Mouse (Mus musculus): ENCODE data around the gene Jund. TPM values are rescaled to one million over a fixed set of nuclear protein-coding genes. Genes with fewer than 3 reads are reported as not detected.

Gene Jund
- polyA plus RNA-seq (2014; fragmentation: Nextera tagmentation; extraction: Ambion mirVana) = 119 and 138 TPM in 2 replicates

DNA sequence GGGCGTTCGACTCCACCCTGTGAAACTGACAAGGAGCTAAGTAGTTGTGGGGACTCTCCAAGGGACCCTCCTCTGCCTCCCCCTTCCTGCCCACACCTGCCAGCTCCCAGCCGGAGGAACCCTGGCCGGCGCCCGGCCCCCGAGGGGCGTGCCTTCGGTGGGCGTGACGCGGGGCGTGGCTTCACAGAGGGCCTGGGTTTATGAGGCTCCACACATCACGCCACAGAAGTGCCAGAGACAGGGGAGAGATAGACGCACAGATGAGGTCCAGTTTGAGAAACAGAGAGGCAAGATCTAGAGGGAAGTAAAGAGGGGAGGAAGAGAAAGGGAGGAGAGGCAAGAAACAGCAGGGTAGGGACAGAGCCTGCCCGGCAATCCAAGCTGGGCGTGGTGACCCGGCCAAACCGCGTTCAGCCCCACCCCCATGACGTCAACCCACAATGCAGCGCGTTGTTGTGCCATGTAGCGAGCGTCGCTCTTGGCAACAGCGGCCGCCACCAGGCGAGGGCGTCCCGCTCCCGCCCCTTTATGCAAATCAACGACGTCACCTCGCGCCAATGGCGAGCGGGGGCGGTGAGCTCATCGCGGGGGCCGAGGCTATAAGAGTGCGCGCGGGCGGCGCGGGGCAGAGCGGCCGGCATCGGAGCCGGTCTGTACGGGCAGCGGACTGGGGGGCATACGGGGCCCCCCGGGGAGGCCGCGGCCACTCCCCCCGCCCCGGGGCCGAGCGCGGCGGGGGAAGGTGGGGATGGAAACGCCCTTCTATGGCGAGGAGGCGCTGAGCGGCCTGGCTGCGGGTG lies at the start of gene Jund:
Gene Jund, plus strand, starts transcription at position 640 of the 800 bp plus-strand sequence.
- peaks cover 36% of the 10 kb centered on the region for H3K4me1 ChIP-seq (ENCODE audit: control insufficient read depth, insufficient read depth, low read length)
- under 1% methylated on average over 66 of the region's 69 CpGs for WGBS

DNA sequence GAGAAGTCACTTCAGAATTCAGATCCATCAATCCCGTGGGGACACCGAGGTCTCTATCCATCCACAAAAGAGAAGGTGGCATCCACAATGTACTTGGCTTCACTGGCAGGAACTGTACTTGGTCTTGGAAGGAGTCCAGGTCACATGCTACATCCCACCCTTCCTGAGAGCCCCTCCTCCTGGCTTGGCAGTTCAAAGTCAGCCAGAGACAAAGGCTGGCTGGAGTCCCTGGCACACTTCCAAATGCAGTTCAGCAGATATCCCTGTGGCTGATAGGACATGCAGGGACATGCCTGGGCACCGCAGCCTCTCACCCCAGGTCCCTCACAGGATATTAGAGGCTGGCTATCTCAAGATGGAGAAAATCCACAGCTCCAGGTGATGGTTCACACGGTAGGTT lies 49.4 kb upstream of the Jund start:
- DNase-seq (ENCODE audit: low spot score, missing footprints) (no peak), ATAC-seq (ENCODE audit: low FRiP score) (peak; percentile 27)
- H3K4me2 ChIP-seq = no peak overlapping the region
- 84% methylated on average over 4 of the region's 4 CpGs for WGBS
- peaks cover 12% of the 10 kb centered on the region for H3K4me1 ChIP-seq (ENCODE audit: control insufficient read depth, insufficient read depth, low read length)
- H3K9ac ChIP-seq (ENCODE audit: low read length) = no peak overlapping the region
- no peaks in the 10 kb centered on the region for H3K9me3 ChIP-seq (ENCODE audit: control insufficient read depth, low read length)
- no peak overlapping the region; the same call in 1 of the 2 replicates for H3K27ac ChIP-seq (ENCODE audit: low read depth, low read length)
- no peaks in the 10 kb centered on the region for H3K27me3 ChIP-seq (ENCODE audit: control insufficient read depth, insufficient read depth, low read length)
- no peak overlapping the region for H3K4me3 ChIP-seq (ENCODE audit: low read depth, low read length)
- H3K36me3 ChIP-seq (ENCODE audit: control insufficient read depth, insufficient read depth, low read length) = peaks cover 12% of the 10 kb centered on the region

More for the DNA sequence above, at the start of gene Jund:
- H3K9ac ChIP-seq (ENCODE audit: low read length) = peak within 1 kb of the TSS; percentile 99
- H3K27ac ChIP-seq (ENCODE audit: low read depth, low read length) = peak within 1 kb of the TSS; percentile 96
- H3K9me3 ChIP-seq (ENCODE audit: control insufficient read depth, low read length) = no peaks in the 10 kb centered on the region
- H3K36me3 ChIP-seq (ENCODE audit: control insufficient read depth, insufficient read depth, low read length) = no peaks in the 10 kb centered on the region
- peak within 1 kb of the TSS; percentile 65 for H3K4me2 ChIP-seq
- H3K4me3 ChIP-seq (ENCODE audit: low read depth, low read length) = peak within 1 kb of the TSS; percentile 96
- ATAC-seq (ENCODE audit: low FRiP score) (peak; percentile 88), DNase-seq (ENCODE audit: low spot score, missing footprints) (peak; percentile 100)
- no peaks in the 10 kb centered on the region for H3K27me3 ChIP-seq (ENCODE audit: control insufficient read depth, insufficient read depth, low read length)

DNA sequence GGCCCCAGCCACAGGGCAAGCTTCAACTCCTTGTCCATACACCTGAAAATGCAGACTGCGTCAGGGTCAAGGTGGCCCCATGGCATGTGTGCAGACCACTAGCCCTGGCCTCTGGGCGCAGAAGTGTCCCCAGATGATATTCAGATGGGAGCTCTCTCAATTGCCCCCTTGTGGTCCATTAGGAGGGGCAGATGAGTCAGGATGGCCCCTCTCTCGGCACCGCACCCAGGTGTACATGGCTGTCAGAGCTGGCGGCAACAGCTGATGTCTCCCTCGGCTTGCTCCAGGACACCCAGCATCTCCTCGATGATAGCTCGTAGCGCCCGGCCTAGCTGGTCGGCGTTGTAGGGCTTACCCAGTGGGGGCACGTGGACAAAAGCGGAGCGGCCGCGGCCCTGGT lies 48.4 kb upstream of the Jund start:
- H3K27ac ChIP-seq (ENCODE audit: low read depth, low read length) = no peak overlapping the region
- ATAC-seq (ENCODE audit: low FRiP score) = no peak
- WGBS = 94% methylated on average over 17 of the region's 17 CpGs
- H3K4me2 ChIP-seq = no peak overlapping the region
- H3K36me3 ChIP-seq (ENCODE audit: control insufficient read depth, insufficient read depth, low read length) = peaks cover 12% of the 10 kb centered on the region
- H3K4me3 ChIP-seq (ENCODE audit: low read depth, low read length) = no peak overlapping the region
- H3K27me3 ChIP-seq (ENCODE audit: control insufficient read depth, insufficient read depth, low read length) = no peaks in the 10 kb centered on the region
- no peak overlapping the region for H3K9ac ChIP-seq (ENCODE audit: low read length)
- no peaks in the 10 kb centered on the region for H3K9me3 ChIP-seq (ENCODE audit: control insufficient read depth, low read length)
- DNase-seq (ENCODE audit: low spot score, missing footprints) = no peak
- peaks cover 21% of the 10 kb centered on the region for H3K4me1 ChIP-seq (ENCODE audit: control insufficient read depth, insufficient read depth, low read length)

DNA sequence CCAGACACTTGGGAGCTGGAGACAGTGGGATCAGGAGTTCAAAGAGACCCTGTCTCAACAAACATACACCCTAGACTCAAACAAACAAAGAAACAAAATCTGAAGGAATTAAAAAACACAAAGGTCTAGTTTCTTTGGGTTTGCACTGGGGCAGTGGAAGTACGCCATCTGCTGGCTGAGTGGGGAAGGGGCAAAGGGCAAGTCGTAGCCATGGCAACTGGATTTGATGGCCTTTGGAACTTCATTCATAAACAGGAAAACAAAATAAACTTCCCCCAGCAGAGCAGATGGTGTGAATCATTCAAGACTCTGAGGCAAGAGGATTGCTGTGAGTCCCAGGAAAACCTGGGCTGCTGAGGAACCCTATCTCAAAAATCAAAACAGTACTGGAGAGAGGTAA lies 45.5 kb upstream of the Jund start:
- DNase-seq (ENCODE audit: low spot score, missing footprints) (peak; percentile 95), ATAC-seq (ENCODE audit: low FRiP score) (no peak)
- Histone ChIP-seq H3K27ac (ENCODE audit: low read depth, low read length) (0 out of 2 replicates have a peak overlapping the region, but pooled peaks have one; percentile 10), H3K9me3 (ENCODE audit: control insufficient read depth, low read length) (no peaks in the 10 kb centered on the region), H3K27me3 (ENCODE audit: control insufficient read depth, insufficient read depth, low read length) (no peaks in the 10 kb centered on the region), H3K4me1 (ENCODE audit: control insufficient read depth, insufficient read depth, low read length) (peaks cover 35% of the 10 kb centered on the region), H3K36me3 (ENCODE audit: control insufficient read depth, insufficient read depth, low read length) (peaks cover 12% of the 10 kb centered on the region), H3K4me3 (ENCODE audit: low read depth, low read length) (no peak overlapping the region), H3K4me2 (no peak overlapping the region), H3K9ac (ENCODE audit: low read length) (no peak overlapping the region)
- WGBS = 58% methylated on average over 2 of the region's 2 CpGs

DNA sequence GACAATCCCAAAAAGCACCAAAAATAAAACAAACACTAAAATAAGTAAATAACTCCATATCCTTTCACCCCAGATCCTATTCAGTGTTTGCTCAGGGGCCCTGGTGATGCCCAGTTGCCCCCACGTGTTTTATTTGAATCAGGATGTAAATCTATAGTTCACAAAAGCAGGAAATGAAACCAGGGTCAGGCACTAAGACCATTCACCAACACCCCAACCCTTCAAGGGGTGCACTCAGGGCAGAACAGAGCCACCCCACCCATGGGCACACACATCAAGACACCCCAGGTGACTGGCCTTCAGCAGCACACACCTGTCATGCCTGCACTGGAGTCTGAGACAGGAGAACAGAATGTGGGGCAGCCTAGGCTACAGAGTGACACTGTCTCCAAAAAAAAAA lies 44.6 kb upstream of the Jund start:
- H3K36me3 ChIP-seq (ENCODE audit: control insufficient read depth, insufficient read depth, low read length) = peaks cover 12% of the 10 kb centered on the region
- H3K4me2 ChIP-seq = no peak overlapping the region
- H3K27ac ChIP-seq (ENCODE audit: low read depth, low read length) = no peak overlapping the region
- H3K9me3 ChIP-seq (ENCODE audit: control insufficient read depth, low read length) = no peaks in the 10 kb centered on the region
- peaks cover 44% of the 10 kb centered on the region for H3K4me1 ChIP-seq (ENCODE audit: control insufficient read depth, insufficient read depth, low read length)
- no peak overlapping the region for H3K4me3 ChIP-seq (ENCODE audit: low read depth, low read length)
- H3K27me3 ChIP-seq (ENCODE audit: control insufficient read depth, insufficient read depth, low read length) = no peaks in the 10 kb centered on the region
- DNase-seq (ENCODE audit: low spot score, missing footprints) (no peak), ATAC-seq (ENCODE audit: low FRiP score) (no peak)
- no peak overlapping the region for H3K9ac ChIP-seq (ENCODE audit: low read length)
- WGBS = 85% methylated on average over 1 of the region's 1 CpGs

DNA sequence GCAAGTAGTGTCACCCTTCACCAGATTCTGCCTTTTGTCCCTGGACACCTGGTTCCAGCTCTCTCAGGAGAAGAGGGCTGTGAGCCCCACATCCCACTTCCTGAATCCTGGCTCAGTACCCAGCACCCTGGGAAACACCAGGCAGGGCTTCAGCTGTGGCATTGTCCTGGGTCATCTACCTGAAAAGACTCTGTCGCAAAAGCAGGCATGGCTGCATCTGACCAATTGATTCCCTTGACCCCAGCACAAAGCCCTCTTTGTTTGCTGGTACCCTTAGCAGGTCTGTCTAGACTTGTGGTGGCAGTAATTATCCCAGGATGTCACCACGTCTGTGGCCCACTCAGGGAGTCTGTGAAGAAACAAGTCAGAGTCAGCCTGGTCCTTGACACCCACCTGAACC lies 43.3 kb upstream of the Jund start:
- no peak for DNase-seq (ENCODE audit: low spot score, missing footprints)
- Histone ChIP-seq H3K4me2 (peak overlapping the region; percentile 17; the same call in 1 of the 2 replicates), H3K9ac (ENCODE audit: low read length) (peak overlapping the region; percentile 41), H3K4me1 (ENCODE audit: control insufficient read depth, insufficient read depth, low read length) (peaks cover 47% of the 10 kb centered on the region), H3K36me3 (ENCODE audit: control insufficient read depth, insufficient read depth, low read length) (peaks cover 3% of the 10 kb centered on the region; the same call in 1 of the 2 replicates), H3K4me3 (ENCODE audit: low read depth, low read length) (no peak overlapping the region), H3K27me3 (ENCODE audit: control insufficient read depth, insufficient read depth, low read length) (no peaks in the 10 kb centered on the region), H3K9me3 (ENCODE audit: control insufficient read depth, low read length) (no peaks in the 10 kb centered on the region), H3K27ac (ENCODE audit: low read depth, low read length) (peak overlapping the region; percentile 96)
- no peak for ATAC-seq (ENCODE audit: low FRiP score)
- 12% methylated on average over 2 of the region's 2 CpGs for WGBS

DNA sequence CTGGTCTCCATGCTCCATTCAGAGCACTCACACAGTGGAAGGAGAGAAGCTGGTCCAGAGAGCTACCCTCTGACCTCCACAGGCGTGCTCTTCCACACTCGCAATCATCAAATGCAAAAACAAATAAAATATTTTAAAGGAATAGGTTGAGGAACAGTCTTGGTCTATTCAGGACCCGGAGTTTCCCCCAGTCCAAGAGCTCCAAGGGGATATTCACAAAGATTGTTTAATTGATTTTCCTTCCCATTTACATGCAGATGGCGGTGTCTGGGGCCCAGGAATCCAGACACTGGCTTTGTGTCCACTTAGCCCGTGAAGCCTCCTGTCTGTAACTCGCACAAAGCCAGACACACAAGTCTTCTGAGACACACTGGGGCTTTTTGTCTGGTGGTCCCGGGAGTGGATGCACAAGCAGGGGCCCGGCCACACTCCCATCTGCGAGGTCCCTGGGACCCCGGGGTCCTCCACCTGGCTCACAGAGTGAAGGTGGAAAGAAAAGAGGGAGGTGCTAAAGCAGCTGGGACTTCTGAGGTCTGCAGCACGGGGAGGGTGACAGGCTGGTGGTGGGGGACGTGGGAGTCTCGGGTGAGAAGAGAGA lies 42.5 kb upstream of the Jund start:
- Histone ChIP-seq H3K4me1 (ENCODE audit: control insufficient read depth, insufficient read depth, low read length) (peaks cover 48% of the 10 kb centered on the region), H3K4me2 (0 out of 2 replicates have a peak overlapping the region, but pooled peaks have one; percentile 17), H3K27ac (ENCODE audit: low read depth, low read length) (peak overlapping the region; percentile 96), H3K36me3 (ENCODE audit: control insufficient read depth, insufficient read depth, low read length) (0 out of 2 replicates have a peak, but pooled peaks cover 2% of the 10 kb centered on the region), H3K27me3 (ENCODE audit: control insufficient read depth, insufficient read depth, low read length) (no peaks in the 10 kb centered on the region), H3K9me3 (ENCODE audit: control insufficient read depth, low read length) (no peaks in the 10 kb centered on the region), H3K9ac (ENCODE audit: low read length) (peak overlapping the region; percentile 41), H3K4me3 (ENCODE audit: low read depth, low read length) (no peak overlapping the region)
- DNase-seq (ENCODE audit: low spot score, missing footprints) = peak; percentile 93
- WGBS = 29% methylated on average over 13 of the region's 13 CpGs
- ATAC-seq (ENCODE audit: low FRiP score) = peak; percentile 60

DNA sequence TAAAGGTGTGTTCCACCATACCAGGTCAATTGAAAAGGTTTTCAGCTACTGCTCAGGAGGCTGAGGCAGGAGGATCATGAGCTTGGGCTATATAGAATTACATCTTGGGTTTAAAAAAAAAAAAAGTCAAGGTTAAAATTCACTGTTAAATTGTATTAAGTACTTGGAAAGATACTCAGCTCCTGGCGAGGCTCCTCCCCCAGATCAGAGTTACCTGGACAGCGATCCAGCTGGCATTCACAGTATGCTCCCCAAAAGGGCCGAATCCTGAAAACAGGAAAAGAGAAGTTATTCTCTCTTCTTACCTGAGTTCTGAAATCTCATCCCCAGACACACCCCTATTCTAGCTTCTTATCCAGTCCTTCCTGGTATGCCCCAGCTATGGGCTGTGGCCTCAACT lies 41.5 kb upstream of the Jund start:
- Histone ChIP-seq H3K27me3 (ENCODE audit: control insufficient read depth, insufficient read depth, low read length) (no peaks in the 10 kb centered on the region), H3K27ac (ENCODE audit: low read depth, low read length) (peak overlapping the region; percentile 96), H3K4me2 (peak overlapping the region; percentile 91), H3K9ac (ENCODE audit: low read length) (peak overlapping the region; percentile 82; the same call in 1 of the 2 replicates), H3K9me3 (ENCODE audit: control insufficient read depth, low read length) (no peaks in the 10 kb centered on the region), H3K36me3 (ENCODE audit: control insufficient read depth, insufficient read depth, low read length) (0 out of 2 replicates have a peak, but pooled peaks cover 2% of the 10 kb centered on the region), H3K4me3 (ENCODE audit: low read depth, low read length) (peak overlapping the region; percentile 79; the same call in 1 of the 2 replicates), H3K4me1 (ENCODE audit: control insufficient read depth, insufficient read depth, low read length) (peaks cover 48% of the 10 kb centered on the region)
- DNase-seq (ENCODE audit: low spot score, missing footprints) (no peak), ATAC-seq (ENCODE audit: low FRiP score) (no peak)
- 96% methylated on average over 3 of the region's 3 CpGs for WGBS

DNA sequence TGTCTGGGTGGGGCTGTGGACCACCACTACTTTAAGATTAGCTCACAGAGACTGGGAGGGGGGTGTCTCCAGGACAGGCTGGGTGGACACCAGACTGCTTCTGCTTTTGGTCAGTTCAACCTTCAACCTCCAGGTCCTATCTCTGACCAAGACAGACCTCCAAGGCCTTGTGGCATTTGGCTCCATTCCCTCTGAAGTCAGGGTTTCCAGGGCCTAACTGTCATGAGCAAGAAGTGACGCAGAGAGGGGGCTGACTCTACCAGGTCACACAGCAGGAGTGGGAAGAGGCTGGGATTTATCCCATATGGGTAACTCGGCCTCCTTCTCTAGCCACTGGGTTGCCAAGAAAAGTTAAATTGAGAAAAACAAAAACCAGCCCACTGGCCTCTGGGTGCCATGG lies 41.0 kb upstream of the Jund start:
- WGBS = 79% methylated on average over 2 of the region's 2 CpGs
- no peaks in the 10 kb centered on the region for H3K9me3 ChIP-seq (ENCODE audit: control insufficient read depth, low read length)
- peak overlapping the region; percentile 96 for H3K27ac ChIP-seq (ENCODE audit: low read depth, low read length)
- H3K4me1 ChIP-seq (ENCODE audit: control insufficient read depth, insufficient read depth, low read length) = peaks cover 48% of the 10 kb centered on the region
- H3K36me3 ChIP-seq (ENCODE audit: control insufficient read depth, insufficient read depth, low read length) = no peaks in the 10 kb centered on the region
- H3K4me2 ChIP-seq = peak overlapping the region; percentile 91
- ATAC-seq (ENCODE audit: low FRiP score) = no peak
- peak overlapping the region; percentile 82; the same call in 1 of the 2 replicates for H3K9ac ChIP-seq (ENCODE audit: low read length)
- no peaks in the 10 kb centered on the region for H3K27me3 ChIP-seq (ENCODE audit: control insufficient read depth, insufficient read depth, low read length)
- peak overlapping the region; percentile 79 for H3K4me3 ChIP-seq (ENCODE audit: low read depth, low read length)
- no peak for DNase-seq (ENCODE audit: low spot score, missing footprints)
